Mouse (Mus musculus) brain, embryonic 14.5 days (tissue): Measurements from ENCODE around the gene Ptprk. TPM values are rescaled to one million over a fixed set of nuclear protein-coding genes. Genes with fewer than 3 reads are reported as not detected.

Experiments
- DNase-seq: peaks from one replicate; pipeline ENCODE4 v3.0.0-alpha.2; 2011; ENCODE audit warnings: low read depth
- CTCF ChIP-seq: fragments of 200-500 bp; IDR thresholded peaks from 2 replicates; pipeline ENCODE4 v1.5.1; 2012; ENCODE audit warnings: inconsistent platforms, mild to moderate bottlenecking, moderate library complexity, borderline replicate concordance; ENCODE audit not compliant: insufficient read depth, insufficient read length; ENCODE audit errors: extremely low read depth
- POLR2A ChIP-seq: fragments of 200-500 bp; IDR thresholded peaks from 2 replicates; pipeline ENCODE4 v1.6.1; 2012; ENCODE audit warnings: mild to moderate bottlenecking, inconsistent platforms, borderline replicate concordance; ENCODE audit not compliant: poor library complexity, insufficient read depth, insufficient read length, severe bottlenecking; ENCODE audit errors: extremely low read depth
- polyA plus RNA-seq: library from polyadenylated mRNA; depleted of rRNA; stranded (reverse); fragments of >200 nt; gene quantifications from 2 replicates; pipeline ENCODE4 v1.2.3, GENCODE M21; 2012

Gene Ptprk
- polyA plus RNA-seq, 1 experiment, result 30.8 TPM

GRCm38 (mm10) chr10:28335232-28335631, 260.6 kb downstream of the Ptprk start:
- DNase-seq, result no peak

GRCm38 (mm10) chr10:28338536-28338935, 263.9 kb downstream of the Ptprk start:
- peak; percentile 37 for DNase-seq
- TF ChIP-seq CTCF (no peak), POLR2A (no peak)

More at GRCm38 (mm10) chr10:28335232-28335631, 260.6 kb downstream of the Ptprk start:
- TF ChIP-seq POLR2A (no peak), CTCF (no peak)

GRCm38 (mm10) chr10:28345196-28345681, 270.6 kb downstream of the Ptprk start:
- TF ChIP-seq CTCF (no peak), POLR2A (no peak)
- DNase-seq, result peak; percentile 90

GRCm38 (mm10) chr10:28365291-28365690, 290.7 kb downstream of the Ptprk start:
- TF ChIP-seq POLR2A (no peak), CTCF (no peak)
- peak; percentile 38 for DNase-seq

GRCm38 (mm10) chr10:28366065-28366677, 291.6 kb downstream of the Ptprk start:
- DNase-seq, result peak; percentile 36
- no peak for TF ChIP-seq CTCF
- no peak for TF ChIP-seq POLR2A

- no peak for DNase-seq
- no peak for TF ChIP-seq POLR2A
- no peak for TF ChIP-seq CTCF
These were observed 295.2 kb downstream of the Ptprk start for GRCm38 (mm10) chr10:28369808-28370207.

- DNase-seq, result no peak
- TF ChIP-seq CTCF (no peak), POLR2A (no peak)
These were observed 300.3 kb downstream of the Ptprk start for GRCm38 (mm10) chr10:28374874-28375273.

- no peak for TF ChIP-seq POLR2A
- no peak for TF ChIP-seq CTCF
- DNase-seq, result peak; percentile 18
These were observed 305.3 kb downstream of the Ptprk start for GRCm38 (mm10) chr10:28379752-28380488.

GRCm38 (mm10) chr10:28387563-28388222, 313.1 kb downstream of the Ptprk start:
- DNase-seq, result no peak
- TF ChIP-seq CTCF (no peak), POLR2A (no peak)

- no peak for TF ChIP-seq CTCF
- no peak for TF ChIP-seq POLR2A
- DNase-seq, result no peak
These were observed 316.5 kb downstream of the Ptprk start for GRCm38 (mm10) chr10:28391168-28391567.

GRCm38 (mm10) chr10:28395610-28396519, 321.2 kb downstream of the Ptprk start:
- TF ChIP-seq POLR2A, result no peak
- TF ChIP-seq CTCF, result no peak
- DNase-seq, result no peak

GRCm38 (mm10) chr10:28396520-28396915, 321.9 kb downstream of the Ptprk start:
- DNase-seq, result peak; percentile 83

More at GRCm38 (mm10) chr10:28396520-28396915, 321.9 kb downstream of the Ptprk start:
- TF ChIP-seq CTCF (no peak), POLR2A (no peak)
